Mouse (Mus musculus): ENCODE measurements around the gene Klk9.

The Klk9 gene

DNA sequence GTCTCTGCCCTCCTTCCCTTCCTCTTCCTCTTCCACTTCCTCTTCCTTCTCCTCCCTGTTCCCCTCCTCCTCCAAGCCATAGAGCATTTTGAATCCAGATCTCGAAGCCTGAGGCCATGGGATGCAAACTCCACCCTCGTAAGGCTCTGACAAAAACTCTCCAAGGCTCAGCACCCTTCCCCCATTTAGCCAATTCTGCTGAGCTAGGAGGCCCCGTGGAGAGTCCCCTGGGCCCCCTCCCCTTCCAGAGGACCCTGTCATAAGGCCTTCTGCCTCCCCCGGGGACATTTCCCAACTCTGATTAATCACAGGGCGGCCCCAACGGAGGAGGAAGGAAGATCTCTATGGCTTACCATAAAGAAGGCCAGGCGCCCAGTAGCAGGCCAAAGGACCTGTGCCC lies at the start of gene Klk9:
Klk9 (plus strand) TSS at position 301 of the 400 bp plus-strand sequence.
- no peak for DNase-seq (ENCODE audit: low read depth)

DNA sequence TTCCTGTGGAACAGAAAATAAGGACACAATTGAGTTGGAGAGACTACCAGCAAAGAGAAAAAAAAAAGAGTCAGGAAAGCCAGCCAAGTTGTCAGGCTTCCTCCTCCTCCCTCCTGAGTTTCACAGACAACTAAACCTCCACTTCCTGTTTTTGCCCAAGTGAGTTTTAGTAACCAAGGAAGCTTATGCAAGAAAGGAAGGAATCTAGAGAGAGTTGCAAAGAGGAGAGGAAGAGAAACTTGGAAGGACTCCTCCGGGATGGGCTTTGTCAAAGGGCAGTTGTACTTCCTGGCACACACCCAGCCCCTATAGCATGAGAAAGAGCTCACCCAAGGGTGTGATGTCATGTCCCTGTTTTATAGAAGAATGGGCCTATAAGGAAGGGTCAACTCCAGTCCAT lies 43.9 kb upstream of the Klk9 start:
- DNase-seq (ENCODE audit: low read depth): peak; percentile 8

DNA sequence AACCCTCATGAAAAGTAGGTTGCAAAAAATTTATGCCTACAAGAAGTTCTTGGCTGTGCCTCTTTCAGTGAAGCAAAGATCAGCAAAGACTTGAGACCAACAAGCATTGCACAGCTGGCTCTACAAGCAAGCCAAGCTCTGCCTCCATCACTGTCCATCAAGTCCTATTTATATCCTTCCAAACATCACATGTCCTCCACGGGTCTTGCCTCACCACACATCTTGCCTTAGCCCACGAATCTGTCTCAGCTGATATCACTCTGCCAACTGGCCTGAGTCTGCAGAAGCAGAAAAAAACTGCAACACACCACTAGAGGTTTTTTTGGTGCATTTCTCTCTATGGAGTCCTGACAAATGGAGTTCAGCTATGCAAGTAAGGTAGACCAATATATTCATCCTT lies 38.9 kb upstream of the Klk9 start:
- no peak for DNase-seq (ENCODE audit: low read depth)

DNA sequence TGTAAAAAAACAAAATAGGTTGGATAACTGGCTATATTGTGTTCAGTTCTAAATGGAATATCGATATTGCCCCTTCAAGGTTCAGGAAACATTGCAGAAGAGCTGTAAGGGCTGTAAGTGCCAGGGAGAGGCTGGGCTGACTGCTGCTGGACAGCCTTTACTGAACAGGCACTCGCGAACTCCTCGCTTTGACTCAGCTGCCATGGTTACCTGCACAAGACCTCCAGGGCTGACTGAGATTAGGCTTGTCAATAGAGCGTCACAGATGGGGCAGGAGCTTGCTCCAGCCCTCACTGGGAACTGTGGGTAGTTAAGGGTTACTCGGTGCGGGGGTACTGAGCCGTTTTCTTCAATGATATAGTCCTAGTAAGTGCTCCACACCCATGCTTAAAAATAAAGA lies 25.2 kb upstream of the Klk9 start:
- DNase-seq (ENCODE audit: low read depth): no peak

DNA sequence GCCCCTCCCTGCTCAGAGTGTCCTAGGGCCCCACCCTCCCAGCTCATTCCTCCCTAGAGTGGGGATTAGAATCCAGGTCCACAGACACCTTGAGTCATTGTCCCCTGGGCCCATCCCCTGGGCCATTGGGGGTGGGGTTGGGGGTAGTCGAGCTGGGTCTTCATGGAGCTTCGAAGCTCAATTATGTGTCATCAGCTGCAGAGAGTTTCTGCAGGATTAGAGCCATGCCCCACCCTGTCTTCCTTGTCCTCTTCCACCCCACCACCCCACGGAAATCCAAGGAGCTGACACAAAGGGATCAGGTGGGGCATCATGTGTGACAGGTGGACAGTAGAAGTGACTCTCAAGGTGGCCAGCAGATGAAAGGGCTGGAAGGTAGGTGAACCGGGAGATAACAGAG lies 23.1 kb upstream of the Klk9 start, which contains the start of gene Klk12:
Klk12 (plus strand) TSS at position 301 of the 400 bp plus-strand sequence.
- DNase-seq (ENCODE audit: low read depth): no peak

DNA sequence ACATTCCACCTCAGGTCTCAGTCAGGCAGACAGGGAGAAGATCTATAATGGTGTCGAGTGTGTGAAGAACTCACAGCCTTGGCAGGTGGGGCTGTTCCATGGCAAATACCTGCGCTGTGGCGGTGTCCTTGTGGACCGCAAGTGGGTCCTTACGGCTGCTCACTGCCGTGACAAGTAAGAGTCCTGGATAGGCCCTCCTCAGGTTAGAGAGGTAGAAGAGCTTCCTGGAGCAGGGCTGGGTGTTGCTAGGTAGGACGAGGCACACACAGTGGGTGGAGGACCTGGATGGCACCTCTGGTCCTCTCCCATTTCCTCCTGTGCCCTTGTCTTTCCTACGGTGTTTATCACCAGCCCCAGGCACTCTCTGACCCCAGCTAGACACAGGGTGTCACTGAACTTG lies 22.1 kb upstream of the Klk9 start:
- DNase-seq (ENCODE audit: low read depth): no peak

DNA sequence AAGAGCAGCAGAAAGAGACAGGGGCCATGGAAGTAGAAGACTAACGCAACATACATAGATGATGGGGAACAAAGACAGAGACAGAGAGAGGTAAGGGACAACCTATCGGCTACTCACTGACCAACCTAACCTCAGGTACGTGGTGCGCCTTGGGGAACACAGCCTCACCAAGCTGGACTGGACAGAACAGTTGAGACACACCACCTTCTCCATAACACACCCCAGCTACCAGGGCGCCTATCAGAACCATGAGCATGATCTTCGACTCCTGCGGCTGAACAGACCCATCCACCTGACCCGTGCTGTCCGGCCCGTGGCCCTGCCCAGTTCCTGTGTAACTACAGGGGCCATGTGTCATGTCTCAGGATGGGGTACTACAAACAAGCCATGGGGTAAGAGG lies 21.0 kb upstream of the Klk9 start:
- no peak for DNase-seq (ENCODE audit: low read depth)

DNA sequence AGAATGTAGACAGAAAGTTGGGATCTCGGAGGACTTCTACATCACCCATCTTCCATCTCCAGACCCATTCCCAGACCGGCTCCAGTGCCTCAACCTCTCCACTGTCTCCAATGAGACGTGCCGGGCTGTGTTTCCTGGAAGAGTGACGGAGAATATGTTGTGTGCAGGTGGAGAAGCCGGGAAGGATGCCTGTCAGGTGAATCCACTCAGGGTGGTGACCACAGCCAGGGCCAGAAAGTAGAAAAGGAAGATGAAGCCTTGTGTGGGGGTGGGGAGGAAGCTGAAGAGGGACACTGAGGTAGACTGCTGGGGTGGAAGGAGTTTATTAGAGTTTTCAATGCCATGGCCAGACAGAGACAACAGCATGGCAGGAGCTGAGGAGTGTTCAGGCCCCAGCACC lies 19.8 kb upstream of the Klk9 start:
- DNase-seq (ENCODE audit: low read depth): no peak

DNA sequence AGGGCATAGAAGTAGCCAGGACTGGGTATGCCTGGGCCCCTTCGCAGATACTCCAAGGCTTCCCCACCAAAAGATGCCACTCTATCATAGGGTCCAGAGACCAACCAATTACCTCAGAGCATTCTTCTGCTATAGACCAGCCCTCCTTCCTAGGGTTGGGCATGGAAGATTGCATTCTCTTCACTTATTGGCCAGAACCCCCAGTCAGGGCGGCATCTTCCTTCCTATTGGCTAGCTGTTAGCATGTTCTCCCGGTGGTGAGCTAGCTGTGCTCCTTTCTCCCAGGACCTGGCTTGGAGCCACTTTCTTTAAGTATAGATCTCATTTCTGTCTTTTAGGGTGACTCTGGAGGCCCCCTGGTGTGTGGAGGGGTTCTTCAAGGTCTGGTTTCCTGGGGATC lies 18.8 kb upstream of the Klk9 start:
- no peak for DNase-seq (ENCODE audit: low read depth)

DNA sequence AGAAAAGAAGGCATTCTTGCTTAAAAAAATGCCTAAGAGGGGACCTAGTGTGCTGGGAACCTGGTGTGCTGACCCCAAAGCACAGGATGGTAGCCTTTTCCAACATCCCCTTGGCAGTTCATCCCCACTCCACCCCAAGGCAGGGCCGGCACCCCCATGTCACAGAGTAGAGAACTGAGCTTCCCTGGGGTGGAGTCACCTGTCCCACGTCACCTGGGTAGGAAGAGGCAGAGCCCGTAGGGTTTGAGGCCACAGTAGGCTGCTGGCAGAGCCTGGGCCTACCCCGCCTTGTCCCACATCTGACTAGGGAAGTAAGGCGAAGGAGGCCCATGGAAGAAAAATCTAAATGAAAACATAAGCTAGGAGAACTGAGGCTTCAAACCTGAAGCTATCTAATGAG lies 17.3 kb upstream of the Klk9 start, which contains the start of gene Klk11:
Klk11 (plus strand) TSS at position 241 of the 400 bp plus-strand sequence.
- DNase-seq (ENCODE audit: low read depth): no peak

DNA sequence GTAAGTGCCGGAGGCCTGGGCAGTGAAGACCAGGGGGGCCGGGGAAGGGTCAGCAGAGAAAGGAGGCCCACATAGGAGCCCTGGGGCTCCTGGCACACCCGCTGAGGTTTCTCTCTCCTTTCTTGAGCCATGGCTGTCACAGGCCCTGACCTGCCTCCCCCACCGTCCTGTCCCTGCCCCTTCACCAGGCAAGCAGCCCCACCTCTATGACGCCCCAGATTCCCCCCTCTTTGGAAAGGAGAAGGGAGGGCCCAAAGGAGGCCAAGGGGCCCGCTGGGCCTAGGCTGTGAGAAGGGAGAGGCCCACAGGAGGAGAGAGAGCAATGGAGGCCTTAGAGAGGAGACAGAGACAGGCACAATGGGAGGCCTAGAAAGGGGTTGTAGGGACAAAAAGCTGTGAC lies 16.9 kb upstream of the Klk9 start:
- DNase-seq (ENCODE audit: low read depth): no peak

DNA sequence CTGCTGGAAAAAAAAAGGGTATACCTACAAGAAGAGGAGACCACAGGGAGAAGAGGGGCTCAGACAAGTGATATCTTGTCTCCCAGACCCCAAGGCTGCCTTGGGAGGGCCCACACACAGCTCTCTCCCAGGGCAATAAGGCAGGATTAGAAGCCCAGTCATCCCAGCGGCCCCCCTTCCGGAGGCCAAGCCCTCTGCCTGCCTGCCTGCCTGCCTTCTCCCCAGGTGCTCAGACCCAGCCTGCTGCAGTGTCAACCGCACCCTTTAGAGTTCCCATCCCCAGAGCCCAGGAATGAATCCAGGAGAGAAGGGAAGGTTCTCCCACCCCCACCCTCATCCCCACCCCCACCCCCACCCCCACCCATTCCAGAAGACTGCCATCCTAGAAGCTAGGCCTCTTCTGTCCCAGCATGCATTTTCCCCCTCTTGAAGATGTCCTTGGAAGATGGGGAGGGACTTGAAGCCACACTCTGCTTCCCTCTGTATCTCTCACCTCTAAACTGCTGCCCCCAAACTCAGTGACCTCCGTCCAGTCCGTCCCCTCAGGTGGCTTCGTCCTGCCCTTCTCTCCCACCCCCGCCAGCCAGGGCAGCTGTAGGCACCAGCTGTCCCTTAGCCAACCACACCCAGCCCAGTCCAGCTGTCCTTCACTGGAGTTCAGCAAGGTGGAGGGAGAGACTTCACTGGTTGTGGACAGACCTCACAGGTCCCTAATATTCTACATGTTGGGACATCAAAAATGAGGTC lies 16.2 kb upstream of the Klk9 start:
- no peak for DNase-seq (ENCODE audit: low read depth)

DNA sequence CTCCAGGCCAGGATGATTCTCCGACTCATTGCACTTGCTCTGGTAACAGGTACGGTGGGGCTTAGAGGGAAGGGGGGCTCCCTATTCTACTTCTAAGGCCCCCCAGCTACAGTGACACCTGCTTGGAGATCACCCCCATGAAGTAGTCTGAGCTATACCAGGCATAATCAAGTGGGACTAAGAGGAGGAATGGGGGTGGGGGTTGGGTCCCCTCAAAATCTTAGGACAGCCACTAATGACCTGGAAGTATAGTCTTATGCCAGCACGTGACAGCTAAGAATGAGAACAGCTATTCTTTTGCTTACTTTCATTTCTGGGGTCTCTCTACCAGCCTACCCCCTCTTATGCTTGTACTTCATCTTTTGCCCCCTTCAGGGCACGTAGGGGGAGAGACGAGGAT lies 15.2 kb upstream of the Klk9 start:
- no peak for DNase-seq (ENCODE audit: low read depth)

DNA sequence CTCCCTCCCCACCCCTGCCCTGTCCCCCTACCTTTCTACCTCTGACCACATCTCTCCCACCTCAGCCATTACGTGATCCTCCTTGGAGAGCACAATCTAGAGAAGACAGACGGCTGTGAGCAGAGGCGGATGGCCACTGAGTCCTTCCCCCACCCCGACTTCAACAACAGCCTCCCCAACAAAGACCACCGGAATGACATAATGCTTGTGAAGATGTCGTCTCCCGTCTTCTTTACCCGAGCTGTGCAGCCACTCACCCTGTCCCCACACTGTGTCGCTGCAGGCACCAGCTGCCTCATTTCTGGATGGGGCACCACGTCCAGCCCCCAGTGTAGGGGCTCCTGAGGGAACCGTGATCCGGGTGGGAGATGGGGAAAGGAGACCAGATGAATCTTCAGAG lies 14.3 kb upstream of the Klk9 start:
- DNase-seq (ENCODE audit: low read depth): no peak

DNA sequence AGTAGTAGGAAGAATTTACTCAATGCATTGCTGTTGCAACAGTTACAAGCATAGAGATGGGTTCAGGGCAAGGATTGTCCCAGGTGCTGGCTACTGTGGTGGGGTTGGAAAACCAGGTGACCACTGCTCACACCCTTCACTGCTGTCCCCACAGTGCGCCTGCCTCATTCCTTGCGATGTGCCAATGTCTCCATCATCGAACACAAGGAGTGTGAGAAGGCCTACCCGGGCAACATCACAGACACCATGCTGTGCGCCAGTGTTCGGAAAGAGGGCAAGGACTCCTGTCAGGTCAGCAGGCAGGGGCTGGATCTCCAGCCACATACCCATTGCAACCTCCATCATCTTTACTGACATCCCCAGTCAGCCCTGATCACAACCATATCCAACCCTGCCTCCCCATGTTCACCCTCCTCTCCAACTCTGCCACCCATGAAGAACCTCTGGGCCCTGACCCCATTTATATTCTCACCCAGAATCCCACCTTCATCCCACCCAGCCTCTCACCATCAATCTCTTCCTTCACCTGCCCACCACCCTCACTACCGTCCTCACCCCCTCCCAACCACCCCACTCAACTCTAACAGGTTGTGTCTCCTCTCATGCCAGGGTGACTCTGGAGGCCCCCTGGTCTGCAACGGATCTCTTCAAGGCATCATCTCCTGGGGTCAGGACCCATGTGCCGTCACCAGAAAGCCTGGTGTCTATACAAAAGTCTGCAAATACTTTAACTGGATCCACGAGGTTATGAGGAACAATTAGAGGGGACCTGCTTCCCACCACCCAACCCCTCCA lies 13.3 kb upstream of the Klk9 start:
- DNase-seq (ENCODE audit: low read depth): no peak

DNA sequence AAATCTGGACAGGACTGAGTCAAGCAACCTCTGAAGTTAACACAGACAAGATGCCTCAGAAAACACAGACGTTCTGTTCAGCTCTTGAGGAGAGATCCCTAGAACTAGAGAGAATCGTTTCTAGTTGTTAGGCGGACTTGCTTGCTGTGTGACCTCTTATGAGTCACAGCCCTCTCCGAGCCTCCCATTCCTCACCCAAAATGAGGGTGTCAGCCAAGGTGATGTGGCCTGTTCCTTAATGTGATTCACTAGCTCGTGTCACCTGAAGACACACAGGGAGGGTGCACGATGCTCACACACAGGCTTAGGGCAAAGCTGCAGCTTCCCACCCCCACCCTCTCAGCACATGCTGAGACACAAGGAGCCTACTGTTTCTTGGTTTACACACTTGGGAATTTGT lies 11.4 kb upstream of the Klk9 start:
- DNase-seq (ENCODE audit: low read depth): no peak

DNA sequence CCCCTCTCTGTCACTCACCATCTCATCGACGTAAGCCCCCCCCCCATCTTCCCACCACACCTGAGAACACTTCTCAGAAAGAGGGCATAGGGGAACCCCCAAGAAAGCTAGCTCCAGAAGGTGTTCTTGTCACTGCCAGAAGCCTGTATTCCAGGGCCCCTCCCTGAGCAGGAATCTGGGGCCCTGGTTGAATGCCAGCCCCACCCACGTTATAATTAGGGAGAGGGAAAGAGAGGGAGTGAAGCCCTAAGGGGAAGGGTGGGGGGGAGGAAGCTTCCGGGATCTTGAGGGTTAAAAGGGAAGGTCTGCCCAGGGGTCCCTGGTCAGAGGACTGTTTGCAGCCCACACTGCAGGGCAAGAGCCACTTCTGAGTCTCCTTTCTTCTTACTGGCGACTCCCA lies 10.9 kb upstream of the Klk9 start, which contains the start of gene Klk10:
Klk10 (plus strand) TSS at position 290 of the 400 bp plus-strand sequence.
- DNase-seq (ENCODE audit: low read depth): no peak

DNA sequence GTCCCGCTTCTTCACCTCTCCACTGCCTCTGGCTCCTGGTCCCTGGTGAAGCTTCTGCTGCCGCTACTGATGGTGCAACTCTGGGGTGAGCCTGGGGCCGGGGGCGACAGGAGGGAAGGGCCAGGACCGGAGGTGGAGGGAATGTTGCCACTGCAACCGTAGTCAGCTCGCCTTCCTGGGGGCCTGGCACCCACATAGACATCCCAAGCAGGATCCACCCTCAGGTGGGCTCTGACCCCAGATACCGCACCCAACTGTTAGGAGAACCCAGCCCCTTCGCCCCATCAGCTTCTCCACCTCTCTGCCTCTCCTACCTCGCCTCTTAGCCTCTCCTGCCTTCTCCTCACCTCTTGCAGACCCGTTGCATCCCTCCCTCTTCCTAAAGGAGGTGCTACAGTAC lies 10.2 kb upstream of the Klk9 start:
- no peak for DNase-seq (ENCODE audit: low read depth)

DNA sequence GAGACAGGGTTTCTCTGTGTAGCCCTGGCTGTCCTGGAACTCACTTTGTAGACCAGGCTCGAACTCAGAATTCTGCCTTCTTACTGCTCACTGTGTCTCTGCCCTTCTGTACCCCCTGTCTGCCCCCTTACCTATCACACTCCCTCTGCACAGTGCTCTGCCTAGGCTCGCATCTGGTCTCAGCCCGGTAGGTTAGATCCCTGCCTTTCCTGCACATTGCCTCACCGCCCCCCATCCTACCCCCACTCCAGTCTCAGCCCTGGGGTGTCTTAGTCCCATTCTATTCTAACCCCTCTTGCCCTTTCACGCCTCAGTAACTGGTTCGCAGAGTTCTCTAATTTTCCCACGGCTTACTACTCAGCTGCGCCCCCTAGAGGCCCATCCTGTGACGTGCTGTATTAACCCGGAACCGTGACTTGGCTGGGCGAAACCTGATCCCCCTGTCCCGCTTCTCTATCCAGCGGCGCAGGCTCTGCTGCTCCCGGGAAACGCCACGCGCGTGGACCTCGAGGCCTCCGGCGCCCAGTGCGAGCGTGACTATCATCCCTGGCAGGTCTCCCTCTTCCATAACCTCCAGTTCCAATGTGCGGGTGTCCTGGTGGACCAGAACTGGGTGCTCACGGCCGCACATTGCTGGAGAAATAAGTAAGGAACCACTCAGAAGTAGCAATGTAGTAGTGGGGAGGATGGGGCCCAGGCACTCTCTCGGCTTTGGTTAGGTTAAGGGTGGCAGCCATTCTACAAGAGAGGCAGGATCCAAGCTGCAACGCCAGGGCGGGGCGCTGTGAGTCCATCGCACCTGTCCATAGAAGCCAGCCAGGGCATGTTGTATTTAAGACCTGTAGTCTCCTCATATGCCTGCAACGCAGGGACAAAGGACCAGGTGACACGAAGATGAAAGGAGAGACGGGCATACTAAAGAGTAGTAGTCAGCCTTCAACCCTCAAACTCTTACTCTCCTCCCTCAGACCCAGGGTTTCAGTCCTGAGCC lies 9.1 kb upstream of the Klk9 start:
- DNase-seq (ENCODE audit: low read depth): peak; percentile 78

DNA sequence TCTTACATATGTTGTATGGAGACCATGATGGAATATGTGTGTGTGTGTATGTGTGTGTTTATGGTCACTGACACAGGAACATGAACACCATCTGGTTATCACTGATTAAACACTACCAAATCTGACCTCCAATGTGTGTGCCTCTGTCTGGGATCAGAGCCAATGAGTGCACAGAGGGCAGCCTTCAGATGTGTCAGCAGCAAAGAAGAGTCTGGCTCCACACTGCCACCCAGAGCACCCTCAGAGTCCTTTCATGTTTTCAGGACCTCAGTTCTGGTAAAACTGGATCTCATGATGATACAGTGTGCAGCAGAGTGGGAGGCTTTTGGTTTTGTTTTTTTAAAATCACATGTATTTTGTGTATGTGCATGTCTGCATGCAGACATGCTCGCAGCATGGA lies 6.4 kb upstream of the Klk9 start:
- no peak for DNase-seq (ENCODE audit: low read depth)

DNA sequence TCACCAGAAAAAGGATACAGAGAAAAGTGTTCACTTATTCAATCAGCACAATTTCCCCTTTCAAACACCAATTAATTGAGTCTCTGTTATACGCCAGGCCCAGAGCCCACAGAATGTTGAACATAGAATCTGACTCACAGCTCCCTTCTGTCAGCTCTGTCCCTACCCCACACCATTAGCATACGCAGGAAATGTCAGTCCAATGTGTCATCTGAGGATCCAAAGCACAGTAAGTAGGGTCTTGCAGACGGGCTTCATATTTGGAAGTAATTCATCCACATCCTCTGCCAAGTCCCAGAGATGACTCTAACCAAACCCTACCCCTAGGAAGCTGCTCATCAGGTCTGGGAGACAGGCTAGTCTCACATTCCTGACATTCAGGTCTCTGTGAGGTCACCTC lies 3.6 kb upstream of the Klk9 start:
- no peak for DNase-seq (ENCODE audit: low read depth)

DNA sequence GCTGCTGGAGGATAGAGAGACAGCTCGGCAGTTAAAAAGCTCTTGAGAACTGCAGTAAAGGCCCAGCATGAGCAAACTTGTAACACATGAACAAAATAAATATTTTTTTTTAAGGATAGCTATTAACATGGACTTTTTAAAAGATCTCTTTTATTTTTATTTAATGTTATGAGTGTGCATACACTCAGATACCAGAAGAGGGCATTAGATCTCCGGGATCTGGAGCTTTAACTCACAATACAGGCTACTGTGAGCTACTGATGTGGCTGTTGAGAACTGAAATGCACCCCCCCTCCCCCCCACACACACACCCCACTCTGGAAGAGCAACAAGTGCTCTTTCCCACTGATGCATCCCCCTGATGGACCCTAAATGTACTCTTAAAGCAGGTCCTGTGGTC lies 2.4 kb upstream of the Klk9 start:
- no peak for DNase-seq (ENCODE audit: low read depth)

Data from c-Kit-positive CD71-negative TER-119-negative erythroid progenitor cells, embryonic 14.5 days (primary cell).